Mouse (Mus musculus): ENCODE data around the gene Pard3b. TPM values are rescaled to one million over a fixed set of nuclear protein-coding genes. Genes with fewer than 3 reads are reported as not detected.

The Pard3b gene
- polyA plus RNA-seq, 1 experiment from 2014 or later: 19.3 TPM

DNA sequence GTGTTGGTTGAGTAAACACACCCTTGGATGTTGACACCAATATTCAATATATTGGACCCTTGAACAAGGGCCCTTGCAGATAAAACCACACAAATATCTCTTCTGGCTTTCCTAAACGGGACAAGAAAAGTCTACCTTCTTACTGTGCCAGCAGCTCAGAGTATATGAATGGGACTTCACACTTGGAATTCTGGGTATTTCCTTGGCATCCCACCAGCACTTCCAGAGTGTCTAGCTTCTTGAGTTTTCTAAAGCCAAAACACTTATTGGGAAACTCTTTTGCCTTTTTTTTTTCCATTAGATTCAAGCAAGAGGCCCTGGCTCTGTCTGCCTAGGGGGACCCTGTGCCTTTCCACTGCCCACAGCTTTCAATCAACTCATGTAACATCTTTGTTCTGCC, 991.3 kb downstream of the Pard3b start:
- H3K9ac ChIP-seq: no peak overlapping the region
- no peak overlapping the region for H3K4me3 ChIP-seq
- no peak overlapping the region for H3K4me2 ChIP-seq (replicated peaks)
- H3K9me3 ChIP-seq (replicated peaks): no peaks in the 10 kb centered on the region
- ATAC-seq (ENCODE audit: low FRiP score): no peak
- no peaks in the 10 kb centered on the region for H3K4me1 ChIP-seq
- WGBS: 72% methylated on average over 1 of the region's 1 CpGs
- H3K27me3 ChIP-seq: no peaks in the 10 kb centered on the region
- H3K36me3 ChIP-seq: no peaks in the 10 kb centered on the region
- no peak overlapping the region for H3K27ac ChIP-seq

DNA sequence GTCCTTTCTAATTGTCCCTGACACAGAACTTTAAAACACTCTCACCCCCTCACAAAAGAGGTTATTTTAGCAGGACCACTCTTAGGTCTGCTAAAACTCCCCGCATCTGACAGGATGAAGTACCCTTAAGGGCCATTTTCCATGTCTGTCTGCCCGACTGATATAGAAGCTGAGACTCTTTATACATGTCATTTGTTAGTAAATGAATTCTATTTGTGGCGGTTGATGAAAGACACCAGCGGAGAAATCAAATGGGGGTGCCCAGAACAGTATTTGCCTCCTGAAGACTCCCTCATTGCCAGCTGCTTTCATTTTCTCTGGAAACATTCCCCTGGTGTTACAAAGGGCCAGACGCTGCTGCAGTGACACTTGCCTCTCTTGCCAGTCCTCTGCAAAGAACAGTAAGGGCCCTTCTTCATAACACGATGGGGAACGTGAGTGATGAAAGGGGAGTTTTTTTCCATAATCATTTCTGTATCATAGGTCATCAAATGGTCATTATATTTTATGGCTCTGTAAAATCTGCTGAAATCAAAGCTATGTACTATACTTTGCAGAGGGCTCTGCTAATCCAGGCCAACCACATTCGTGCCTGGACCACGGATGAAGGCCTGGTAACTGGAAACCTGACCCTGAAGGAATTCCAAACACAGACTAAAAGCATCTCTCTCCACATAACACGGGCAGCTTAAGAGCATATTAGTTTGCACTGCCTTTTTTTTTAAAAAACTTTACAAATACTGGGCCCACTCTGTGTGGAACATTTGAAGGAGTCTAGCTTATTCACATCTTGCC, 993.1 kb downstream of the Pard3b start:
- ATAC-seq (ENCODE audit: low FRiP score): no peak

DNA sequence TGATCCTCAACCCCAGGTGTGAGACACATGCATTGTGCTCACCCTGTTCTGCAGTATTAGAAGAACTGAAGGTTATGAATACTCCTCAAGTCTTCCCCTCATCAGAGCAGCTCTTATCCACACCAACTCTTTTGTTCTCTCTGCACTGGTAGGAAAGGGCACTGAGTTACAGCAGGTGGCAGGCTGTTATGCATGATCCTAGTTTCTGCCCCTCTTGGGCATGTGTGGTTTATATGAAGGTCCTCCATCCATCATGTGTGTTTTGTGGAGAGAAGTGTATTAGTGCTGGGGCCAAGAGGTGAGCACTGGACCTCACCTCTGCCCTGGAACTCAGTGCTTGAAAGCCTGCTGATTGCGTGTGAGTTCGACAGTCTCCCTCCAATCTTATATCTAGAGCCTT, 994.3 kb downstream of the Pard3b start:
- 100% methylated on average over 2 of the region's 2 CpGs for WGBS
- no peak overlapping the region for H3K27ac ChIP-seq
- no peaks in the 10 kb centered on the region for H3K9me3 ChIP-seq (replicated peaks)
- ATAC-seq (ENCODE audit: low FRiP score): no peak
- H3K9ac ChIP-seq: no peak overlapping the region
- no peaks in the 10 kb centered on the region for H3K36me3 ChIP-seq
- H3K4me1 ChIP-seq: 0 out of 2 replicates have a peak, but pooled peaks cover 2% of the 10 kb centered on the region
- no peak overlapping the region for H3K4me3 ChIP-seq
- H3K27me3 ChIP-seq: no peaks in the 10 kb centered on the region
- H3K4me2 ChIP-seq (replicated peaks): no peak overlapping the region

More for the DNA sequence above, 993.1 kb downstream of the Pard3b start:
- H3K4me3 ChIP-seq: no peak overlapping the region
- H3K4me2 ChIP-seq (replicated peaks): no peak overlapping the region
- H3K9me3 ChIP-seq (replicated peaks): no peaks in the 10 kb centered on the region
- no peak overlapping the region for H3K9ac ChIP-seq
- 62% methylated on average over 10 of the region's 10 CpGs for WGBS
- H3K27ac ChIP-seq: no peak overlapping the region
- no peaks in the 10 kb centered on the region for H3K27me3 ChIP-seq
- H3K4me1 ChIP-seq: 0 out of 2 replicates have a peak, but pooled peaks cover 2% of the 10 kb centered on the region
- no peaks in the 10 kb centered on the region for H3K36me3 ChIP-seq

DNA sequence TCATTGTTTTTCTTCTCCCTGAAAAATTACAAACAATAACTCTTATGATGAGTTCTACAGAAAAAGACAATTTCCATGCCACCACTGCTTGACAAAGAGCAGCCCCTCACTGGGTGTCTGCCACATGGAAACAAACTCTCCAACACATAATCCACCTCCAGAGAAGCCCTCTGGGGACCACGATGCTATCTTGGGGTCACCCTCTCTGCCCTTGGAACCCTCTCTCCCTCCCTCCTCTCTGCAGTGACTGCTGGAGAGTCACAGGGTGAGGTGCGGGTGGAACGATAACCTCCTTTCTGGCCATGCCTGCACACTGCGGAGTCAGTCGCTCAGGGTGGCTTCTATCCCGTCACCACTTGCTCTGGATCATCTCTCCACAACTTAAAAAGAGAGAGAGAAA, 996.6 kb downstream of the Pard3b start:
- Histone ChIP-seq H3K4me3 (no peak overlapping the region), H3K4me1 (peaks cover 2% of the 10 kb centered on the region; the same call in 1 of the 2 replicates), H3K27me3 (no peaks in the 10 kb centered on the region), H3K27ac (no peak overlapping the region), H3K9ac (no peak overlapping the region), H3K4me2 (replicated peaks) (no peak overlapping the region), H3K36me3 (no peaks in the 10 kb centered on the region), H3K9me3 (replicated peaks) (no peaks in the 10 kb centered on the region)
- no peak for ATAC-seq (ENCODE audit: low FRiP score)
- 68% methylated on average over 6 of the region's 6 CpGs for WGBS

DNA sequence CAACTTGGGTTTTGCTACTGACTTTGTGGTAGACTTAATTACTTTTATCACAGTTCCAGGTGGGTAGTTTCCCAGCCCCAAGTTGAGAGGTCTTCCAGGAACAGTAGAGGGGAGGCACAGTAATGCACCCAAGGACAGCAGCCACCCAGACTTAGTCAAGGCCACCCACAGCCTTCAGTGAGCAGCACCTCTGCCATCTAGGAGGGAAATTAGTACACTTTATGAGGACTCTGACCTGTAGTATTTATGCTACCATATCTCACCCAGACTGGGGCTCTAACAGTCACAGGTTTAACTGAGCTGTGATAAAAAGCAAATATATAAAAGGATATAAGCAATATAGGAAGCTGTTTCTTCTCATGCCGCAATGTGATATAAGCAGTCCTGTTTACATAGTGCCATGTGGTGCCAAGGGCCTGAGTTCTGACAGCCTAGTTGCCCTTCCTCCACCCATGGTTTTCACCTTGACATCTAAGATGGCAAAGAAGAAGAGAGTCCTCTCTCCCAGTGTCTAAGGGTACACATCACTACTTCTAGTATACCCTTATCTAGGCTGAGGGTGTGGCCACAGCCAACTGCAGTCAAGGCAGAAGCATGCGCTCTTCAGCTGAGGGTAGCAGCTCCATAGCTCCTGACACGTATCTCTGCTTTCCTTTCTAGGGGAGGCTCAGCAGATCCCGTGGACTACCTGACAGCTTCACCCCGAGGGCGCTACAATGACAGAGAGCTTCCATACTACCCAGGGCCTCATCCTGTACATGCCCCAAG, 998.5 kb downstream of the Pard3b start:
- H3K9ac ChIP-seq: no peak overlapping the region
- H3K4me3 ChIP-seq: no peak overlapping the region
- WGBS: 92% methylated on average over 6 of the region's 6 CpGs
- H3K27me3 ChIP-seq: no peaks in the 10 kb centered on the region
- no peak; the same call in 1 of the 2 replicates for ATAC-seq (ENCODE audit: low FRiP score)
- no peak overlapping the region for H3K4me2 ChIP-seq (replicated peaks)
- no peak overlapping the region for H3K27ac ChIP-seq
- no peaks in the 10 kb centered on the region for H3K9me3 ChIP-seq (replicated peaks)
- peaks cover 2% of the 10 kb centered on the region; the same call in 1 of the 2 replicates for H3K4me1 ChIP-seq
- no peaks in the 10 kb centered on the region for H3K36me3 ChIP-seq

DNA sequence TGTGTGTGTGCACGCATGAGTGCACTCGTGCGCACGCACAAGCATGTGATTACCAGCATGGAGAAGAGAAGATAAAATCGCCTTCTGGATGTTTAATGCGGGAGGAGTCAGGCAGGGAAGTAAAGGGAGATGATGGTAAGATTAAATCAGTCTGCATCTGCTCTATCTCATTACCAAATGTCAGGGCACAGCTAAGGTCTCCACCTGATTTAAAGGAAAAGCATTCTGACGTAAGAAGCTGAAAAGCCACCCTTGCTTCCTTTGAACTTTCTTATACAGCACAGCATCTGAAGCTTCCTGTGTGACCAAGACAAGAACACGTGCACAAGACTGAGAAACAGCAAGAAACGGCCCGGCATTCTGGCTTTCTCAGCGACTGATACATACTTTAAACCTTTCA, 1000.4 kb downstream of the Pard3b start:
- H3K36me3 ChIP-seq: no peaks in the 10 kb centered on the region
- no peak for ATAC-seq (ENCODE audit: low FRiP score)
- WGBS: 84% methylated on average over 11 of the region's 11 CpGs
- H3K4me2 ChIP-seq (replicated peaks): no peak overlapping the region
- H3K27me3 ChIP-seq: no peaks in the 10 kb centered on the region
- H3K4me3 ChIP-seq: no peak overlapping the region
- H3K9me3 ChIP-seq (replicated peaks): no peaks in the 10 kb centered on the region
- no peak overlapping the region for H3K9ac ChIP-seq
- peaks cover 2% of the 10 kb centered on the region; the same call in 1 of the 2 replicates for H3K4me1 ChIP-seq
- H3K27ac ChIP-seq: no peak overlapping the region

DNA sequence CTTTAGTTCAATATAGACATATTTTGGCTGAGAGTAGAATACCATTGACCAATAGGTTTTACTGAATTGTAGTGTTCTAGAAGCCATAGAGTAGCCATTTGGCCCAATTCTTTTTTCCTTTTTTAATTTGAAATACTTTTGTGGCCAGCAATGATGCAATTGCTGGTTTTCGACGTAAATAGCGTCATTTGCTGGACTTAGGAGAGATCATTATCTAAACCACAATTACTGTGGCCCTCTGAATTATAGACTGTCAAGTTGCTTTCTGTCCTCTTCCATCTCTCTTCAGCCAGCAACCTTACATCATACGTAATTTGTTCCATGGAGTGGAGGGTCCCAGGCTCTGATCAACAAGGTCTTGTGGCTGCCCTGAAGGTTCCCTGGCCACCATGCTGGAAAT, 1000.8 kb downstream of the Pard3b start:
- peaks cover 2% of the 10 kb centered on the region; the same call in 1 of the 2 replicates for H3K4me1 ChIP-seq
- H3K27ac ChIP-seq: no peak overlapping the region
- no peak overlapping the region for H3K4me3 ChIP-seq
- ATAC-seq (ENCODE audit: low FRiP score): no peak
- no peaks in the 10 kb centered on the region for H3K9me3 ChIP-seq (replicated peaks)
- H3K9ac ChIP-seq: no peak overlapping the region
- H3K4me2 ChIP-seq (replicated peaks): no peak overlapping the region
- H3K27me3 ChIP-seq: no peaks in the 10 kb centered on the region
- H3K36me3 ChIP-seq: no peaks in the 10 kb centered on the region
- 89% methylated on average over 4 of the region's 4 CpGs for WGBS

DNA sequence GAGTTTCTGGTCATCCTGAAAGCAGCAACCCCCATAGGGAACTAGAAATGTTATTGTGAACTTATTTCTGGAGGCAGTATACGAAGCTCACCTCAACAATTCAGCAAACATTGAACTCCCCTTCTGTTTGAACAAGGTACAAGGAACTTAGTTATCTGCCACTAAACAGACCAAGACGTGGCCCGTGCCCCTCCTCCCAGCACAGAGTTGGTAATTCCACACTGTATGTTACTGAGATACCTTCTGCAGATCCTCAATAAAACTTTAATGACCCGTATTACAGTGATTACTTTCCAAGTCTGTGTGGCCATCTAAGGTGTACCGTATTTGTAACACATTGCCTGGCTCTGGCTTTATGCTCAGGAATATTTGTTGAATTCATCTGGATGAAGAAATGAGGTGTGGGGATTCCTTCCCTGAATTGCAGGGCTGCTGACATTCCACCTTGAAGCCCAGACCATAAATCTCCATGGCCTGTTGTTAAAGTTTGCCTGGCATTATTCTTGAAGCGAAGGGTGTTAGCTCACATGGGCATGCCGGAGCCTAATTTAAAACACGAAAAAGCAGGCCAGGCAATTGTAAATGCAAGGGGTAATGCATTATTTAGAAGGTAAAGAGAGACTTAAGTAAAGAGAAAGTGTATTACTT, 1006.1 kb downstream of the Pard3b start:
- Histone ChIP-seq H3K4me1 (peaks cover 12% of the 10 kb centered on the region), H3K36me3 (no peaks in the 10 kb centered on the region), H3K9ac (no peak overlapping the region), H3K27ac (no peak overlapping the region), H3K27me3 (no peaks in the 10 kb centered on the region), H3K4me2 (replicated peaks) (no peak overlapping the region), H3K4me3 (no peak overlapping the region), H3K9me3 (replicated peaks) (no peaks in the 10 kb centered on the region)
- WGBS: 89% methylated on average over 8 of the region's 8 CpGs
- no peak for ATAC-seq (ENCODE audit: low FRiP score)

DNA sequence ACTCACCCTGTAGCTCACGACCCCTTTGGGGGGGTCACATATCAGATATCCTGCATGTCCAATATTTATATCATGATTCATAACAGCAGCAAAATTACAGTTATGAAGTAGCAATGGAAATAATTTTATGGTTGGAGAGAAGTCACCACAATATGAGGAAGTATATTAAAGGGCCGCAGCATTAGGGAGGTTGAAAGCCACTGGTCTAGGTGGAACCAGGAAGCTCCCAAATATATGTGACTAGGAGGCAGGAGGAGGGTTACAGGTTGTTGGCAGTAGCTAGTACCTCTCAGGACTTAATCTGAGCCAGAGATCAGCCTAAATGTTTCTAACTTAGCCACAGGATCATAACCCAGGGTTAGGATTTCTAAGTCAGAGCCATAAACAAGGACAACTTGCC, 1008.2 kb downstream of the Pard3b start:
- no peaks in the 10 kb centered on the region for H3K27me3 ChIP-seq
- H3K4me3 ChIP-seq: no peak overlapping the region
- H3K4me2 ChIP-seq (replicated peaks): no peak overlapping the region
- H3K4me1 ChIP-seq: peaks cover 12% of the 10 kb centered on the region
- H3K9ac ChIP-seq: no peak overlapping the region
- ATAC-seq (ENCODE audit: low FRiP score): no peak
- WGBS: 92% methylated on average over 2 of the region's 2 CpGs
- no peak overlapping the region for H3K27ac ChIP-seq
- no peaks in the 10 kb centered on the region for H3K36me3 ChIP-seq
- H3K9me3 ChIP-seq (replicated peaks): no peaks in the 10 kb centered on the region

DNA sequence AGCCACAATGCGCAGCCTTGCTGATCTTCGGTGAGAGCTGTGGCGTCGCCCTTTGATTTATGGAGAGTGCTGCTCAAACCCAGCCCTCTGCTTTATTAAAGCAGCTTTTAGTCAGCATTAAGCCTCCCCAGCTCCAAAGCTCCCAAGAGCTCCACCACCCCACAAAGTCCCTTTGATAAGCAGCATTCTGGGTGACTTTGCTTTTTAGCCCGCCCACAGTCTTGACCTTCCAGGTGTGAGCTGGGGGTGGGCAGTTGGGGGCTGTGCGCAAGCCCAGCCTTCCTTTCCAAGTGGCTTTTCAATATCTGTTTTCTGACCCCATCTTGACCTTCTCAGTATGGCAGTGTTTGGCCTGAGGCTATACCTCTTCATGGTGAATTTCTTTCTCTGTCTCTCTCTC, 1009.5 kb downstream of the Pard3b start:
- Histone ChIP-seq H3K27me3 (no peaks in the 10 kb centered on the region), H3K9ac (no peak overlapping the region), H3K4me2 (replicated peaks) (no peak overlapping the region), H3K9me3 (replicated peaks) (no peaks in the 10 kb centered on the region), H3K4me1 (peaks cover 12% of the 10 kb centered on the region), H3K4me3 (no peak overlapping the region), H3K36me3 (no peaks in the 10 kb centered on the region), H3K27ac (no peak overlapping the region)
- 25% methylated on average over 6 of the region's 6 CpGs for WGBS
- ATAC-seq (ENCODE audit: low FRiP score): no peak

DNA sequence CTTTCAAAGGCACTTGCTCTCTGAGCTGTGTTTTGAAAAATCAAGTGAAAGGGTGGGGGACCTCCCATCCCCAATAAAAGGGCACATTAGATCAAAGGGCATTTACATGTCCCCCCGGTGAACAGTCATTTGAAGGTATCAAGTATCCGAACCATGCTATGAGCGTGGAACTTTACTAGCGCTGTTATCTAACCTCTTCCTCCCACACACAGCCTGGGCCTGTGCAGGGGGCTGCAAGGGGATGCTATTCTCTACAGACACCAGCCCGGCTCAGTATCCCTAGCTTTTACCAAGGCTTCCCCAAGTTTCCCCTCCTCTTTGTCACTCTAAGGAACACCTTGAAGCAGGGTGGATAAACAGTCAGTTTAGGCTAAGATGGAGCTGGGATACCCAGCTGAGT, 1010.0 kb downstream of the Pard3b start:
- no peaks in the 10 kb centered on the region for H3K36me3 ChIP-seq
- 9% methylated on average over 5 of the region's 5 CpGs for WGBS
- ATAC-seq (ENCODE audit: low FRiP score): no peak
- H3K4me3 ChIP-seq: no peak overlapping the region
- H3K4me1 ChIP-seq: peaks cover 12% of the 10 kb centered on the region
- H3K9me3 ChIP-seq (replicated peaks): no peaks in the 10 kb centered on the region
- no peak overlapping the region for H3K27ac ChIP-seq
- H3K27me3 ChIP-seq: no peaks in the 10 kb centered on the region
- H3K4me2 ChIP-seq (replicated peaks): no peak overlapping the region
- no peak overlapping the region for H3K9ac ChIP-seq

DNA sequence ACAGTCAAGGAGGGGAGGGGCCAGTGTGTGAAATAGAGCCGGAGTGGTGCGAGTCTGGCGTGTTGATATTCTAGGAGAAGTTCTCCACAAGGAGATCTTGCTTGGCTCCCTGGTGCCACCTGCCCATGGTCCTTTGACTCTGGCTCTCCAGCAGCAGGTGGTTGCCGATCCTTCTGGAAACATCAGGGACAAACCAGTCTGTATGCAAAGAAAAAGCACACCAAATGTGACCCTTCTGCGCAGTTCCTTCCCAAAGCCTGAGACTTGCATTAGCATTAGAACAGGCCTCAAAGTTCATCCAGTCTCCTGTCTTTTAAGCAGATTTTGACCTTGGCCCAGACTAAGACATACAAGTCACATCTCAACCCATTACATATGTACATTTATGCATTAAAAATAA, 1011.9 kb downstream of the Pard3b start:
- no peak for ATAC-seq (ENCODE audit: low FRiP score)
- Histone ChIP-seq H3K4me2 (replicated peaks) (no peak overlapping the region), H3K36me3 (no peaks in the 10 kb centered on the region), H3K9ac (no peak overlapping the region), H3K4me1 (peaks cover 17% of the 10 kb centered on the region), H3K27ac (no peak overlapping the region), H3K4me3 (no peak overlapping the region), H3K9me3 (replicated peaks) (no peaks in the 10 kb centered on the region), H3K27me3 (no peaks in the 10 kb centered on the region)
- 83% methylated on average over 5 of the region's 5 CpGs for WGBS

Data from hindbrain, embryonic 12.5 days (tissue).